Mouse (Mus musculus): ENCODE results near the gene Zbed5. TPM values are rescaled to one million over a fixed set of nuclear protein-coding genes. Genes with fewer than 3 reads are reported as not detected.

The Zbed5 gene
- polyA plus RNA-seq, 1 experiment = 0.19 TPM

- TF ChIP-seq CTCF (IDR thresholded peaks at IDR 0.05; ENCODE audit: extremely low read depth, insufficient read length, insufficient replicate concordance, low read depth, low read length) (no peak), POLR2A (IDR thresholded peaks at IDR 0.05; ENCODE audit: low read depth, low read length) (no peak)
- Histone ChIP-seq H3K4me1 (ENCODE audit: control insufficient read depth, insufficient read depth, insufficient read length, low read length) (0 out of 2 replicates have a peak, but pooled peaks cover 4% of the 10 kb centered on the region), H3K27me3 (ENCODE audit: control insufficient read depth, insufficient read depth, low read length) (no peaks in the 10 kb centered on the region), H3K36me3 (ENCODE audit: control insufficient read depth, insufficient read depth, low read length) (no peaks in the 10 kb centered on the region), H3K27ac (ENCODE audit: insufficient read depth, low read depth, low read length) (no peak overlapping the region), H3K4me3 (ENCODE audit: low read depth, low read length) (no peak overlapping the region; the same call in 1 of the 2 replicates)
- WGBS = 57% methylated on average over 12 of the region's 12 CpGs
These were observed 29.7 kb upstream of the Zbed5 start for GRCm38 (mm10) chr5:129865841-129866240.

DNA sequence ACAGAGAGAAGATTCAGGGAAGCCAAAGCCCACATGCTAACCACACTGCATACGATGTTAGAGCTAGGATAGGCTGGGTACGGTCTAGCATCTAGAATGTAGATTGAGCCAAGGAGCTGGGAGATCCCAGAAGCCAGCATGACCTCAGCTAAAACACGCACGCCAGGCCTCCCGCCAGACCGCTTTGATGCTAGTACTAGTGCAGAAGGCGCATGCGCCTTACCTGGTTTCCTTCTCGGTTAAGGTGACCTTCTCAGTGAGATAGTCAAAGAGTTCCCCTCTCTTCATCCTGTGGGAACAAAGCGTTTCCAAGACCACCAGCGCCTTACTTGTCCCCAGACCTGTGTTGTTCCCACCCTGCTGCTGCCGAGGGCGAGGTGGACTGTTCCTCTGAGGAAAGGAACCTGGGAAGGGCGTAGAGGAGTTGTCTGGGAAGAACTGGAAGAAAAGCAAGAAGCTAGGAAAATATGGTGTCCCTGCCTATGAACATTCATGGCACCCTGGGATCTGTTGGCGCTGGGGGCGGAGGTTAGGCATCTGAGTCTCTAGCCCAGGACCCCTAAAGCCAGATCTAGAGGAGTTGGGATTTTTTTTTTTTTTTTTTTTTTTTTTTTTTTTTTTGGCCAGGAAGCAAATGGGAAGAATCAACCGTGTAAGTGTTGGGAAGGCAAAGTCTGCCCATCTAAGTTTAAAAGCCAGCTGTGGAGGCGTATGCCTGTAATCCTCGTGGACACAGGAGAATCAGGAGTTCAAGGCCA lies 26.1 kb upstream of the Zbed5 start:
- TF ChIP-seq CTCF (IDR thresholded peaks at IDR 0.05; ENCODE audit: extremely low read depth, insufficient read length, insufficient replicate concordance, low read depth, low read length) = no peak
- no peak for TF ChIP-seq POLR2A (IDR thresholded peaks at IDR 0.05; ENCODE audit: low read depth, low read length)
- H3K27ac ChIP-seq (ENCODE audit: insufficient read depth, low read depth, low read length) = no peak overlapping the region
- H3K4me3 ChIP-seq (ENCODE audit: low read depth, low read length) = no peak overlapping the region
- H3K4me1 ChIP-seq (ENCODE audit: control insufficient read depth, insufficient read depth, insufficient read length, low read length) = no peaks in the 10 kb centered on the region
- WGBS = 86% methylated on average over 19 of the region's 19 CpGs
- H3K36me3 ChIP-seq (ENCODE audit: control insufficient read depth, insufficient read depth, low read length) = no peaks in the 10 kb centered on the region
- no peaks in the 10 kb centered on the region for H3K27me3 ChIP-seq (ENCODE audit: control insufficient read depth, insufficient read depth, low read length)

GRCm38 (mm10) chr5:129871238-129871637 lies 24.3 kb upstream of the Zbed5 start:
- no peaks in the 10 kb centered on the region for H3K36me3 ChIP-seq (ENCODE audit: control insufficient read depth, insufficient read depth, low read length)
- H3K4me3 ChIP-seq (ENCODE audit: low read depth, low read length) = no peak overlapping the region
- H3K27ac ChIP-seq (ENCODE audit: insufficient read depth, low read depth, low read length) = no peak overlapping the region
- no peaks in the 10 kb centered on the region for H3K4me1 ChIP-seq (ENCODE audit: control insufficient read depth, insufficient read depth, insufficient read length, low read length)
- H3K27me3 ChIP-seq (ENCODE audit: control insufficient read depth, insufficient read depth, low read length) = no peaks in the 10 kb centered on the region
- TF ChIP-seq POLR2A (IDR thresholded peaks at IDR 0.05; ENCODE audit: low read depth, low read length) (no peak), CTCF (IDR thresholded peaks at IDR 0.05; ENCODE audit: extremely low read depth, insufficient read length, insufficient replicate concordance, low read depth, low read length) (no peak)
- WGBS = 85% methylated on average over 2 of the region's 2 CpGs

GRCm38 (mm10) chr5:129873942-129874341 lies 21.6 kb upstream of the Zbed5 start:
- no peak overlapping the region for H3K4me3 ChIP-seq (ENCODE audit: low read depth, low read length)
- H3K36me3 ChIP-seq (ENCODE audit: control insufficient read depth, insufficient read depth, low read length) = no peaks in the 10 kb centered on the region
- 76% methylated on average over 12 of the region's 12 CpGs for WGBS
- H3K27ac ChIP-seq (ENCODE audit: insufficient read depth, low read depth, low read length) = no peak overlapping the region
- no peak for TF ChIP-seq POLR2A (IDR thresholded peaks at IDR 0.05; ENCODE audit: low read depth, low read length)
- no peak for TF ChIP-seq CTCF (IDR thresholded peaks at IDR 0.05; ENCODE audit: extremely low read depth, insufficient read length, insufficient replicate concordance, low read depth, low read length)
- no peaks in the 10 kb centered on the region for H3K27me3 ChIP-seq (ENCODE audit: control insufficient read depth, insufficient read depth, low read length)
- no peaks in the 10 kb centered on the region for H3K4me1 ChIP-seq (ENCODE audit: control insufficient read depth, insufficient read depth, insufficient read length, low read length)

GRCm38 (mm10) chr5:129875098-129875497 lies 20.4 kb upstream of the Zbed5 start:
- Histone ChIP-seq H3K4me1 (ENCODE audit: control insufficient read depth, insufficient read depth, insufficient read length, low read length) (no peaks in the 10 kb centered on the region), H3K27me3 (ENCODE audit: control insufficient read depth, insufficient read depth, low read length) (no peaks in the 10 kb centered on the region), H3K27ac (ENCODE audit: insufficient read depth, low read depth, low read length) (no peak overlapping the region), H3K4me3 (ENCODE audit: low read depth, low read length) (no peak overlapping the region), H3K36me3 (ENCODE audit: control insufficient read depth, insufficient read depth, low read length) (no peaks in the 10 kb centered on the region)
- TF ChIP-seq CTCF (IDR thresholded peaks at IDR 0.05; ENCODE audit: extremely low read depth, insufficient read length, insufficient replicate concordance, low read depth, low read length) (no peak), POLR2A (IDR thresholded peaks at IDR 0.05; ENCODE audit: low read depth, low read length) (no peak)
- 73% methylated on average over 11 of the region's 11 CpGs for WGBS

DNA sequence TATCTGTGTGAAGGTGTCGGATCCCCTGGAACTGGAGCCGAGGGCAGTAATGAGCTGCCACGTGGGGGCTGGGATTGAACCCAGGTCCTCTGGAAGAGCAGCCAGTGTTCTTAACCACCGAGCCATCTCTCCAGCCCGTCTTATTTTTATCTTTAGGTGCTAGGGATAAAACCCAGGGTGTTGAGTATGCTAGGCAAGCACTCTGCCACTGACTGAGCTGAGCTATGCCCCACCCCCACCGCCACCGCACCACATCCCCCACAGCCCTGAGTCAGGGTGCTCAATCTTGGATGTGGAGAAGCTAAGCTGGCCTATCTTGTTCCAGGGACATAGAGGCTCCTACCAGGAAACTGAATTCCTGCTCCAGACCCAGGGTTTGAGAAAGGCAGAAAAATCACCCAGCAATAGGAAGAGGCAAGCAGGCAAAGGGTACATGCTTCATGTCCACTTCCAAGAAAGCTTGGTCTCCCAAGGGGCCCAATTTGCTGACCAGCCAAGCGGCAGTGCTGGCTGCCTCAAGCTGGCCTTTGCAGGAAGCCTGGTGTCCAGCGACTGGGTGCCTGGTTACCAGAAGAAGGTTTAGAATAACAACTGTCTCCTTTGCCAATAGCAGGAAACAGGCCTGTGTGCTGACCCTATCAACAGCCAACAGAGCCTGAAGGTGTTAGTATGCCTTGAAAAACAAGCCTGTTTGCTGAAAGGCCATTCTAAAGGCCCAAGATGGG lies 17.6 kb upstream of the Zbed5 start:
- Histone ChIP-seq H3K27me3 (ENCODE audit: control insufficient read depth, insufficient read depth, low read length) (no peaks in the 10 kb centered on the region), H3K36me3 (ENCODE audit: control insufficient read depth, insufficient read depth, low read length) (peaks cover 20% of the 10 kb centered on the region), H3K27ac (ENCODE audit: insufficient read depth, low read depth, low read length) (no peak overlapping the region), H3K4me1 (ENCODE audit: control insufficient read depth, insufficient read depth, insufficient read length, low read length) (no peaks in the 10 kb centered on the region), H3K4me3 (ENCODE audit: low read depth, low read length) (no peak overlapping the region)
- TF ChIP-seq POLR2A (IDR thresholded peaks at IDR 0.05; ENCODE audit: low read depth, low read length) (no peak), CTCF (IDR thresholded peaks at IDR 0.05; ENCODE audit: extremely low read depth, insufficient read length, insufficient replicate concordance, low read depth, low read length) (no peak)
- 78% methylated on average over 9 of the region's 9 CpGs for WGBS

GRCm38 (mm10) chr5:129878946-129879345 lies 16.6 kb upstream of the Zbed5 start:
- H3K4me1 ChIP-seq (ENCODE audit: control insufficient read depth, insufficient read depth, insufficient read length, low read length) = no peaks in the 10 kb centered on the region
- no peak for TF ChIP-seq POLR2A (IDR thresholded peaks at IDR 0.05; ENCODE audit: low read depth, low read length)
- TF ChIP-seq CTCF (IDR thresholded peaks at IDR 0.05; ENCODE audit: extremely low read depth, insufficient read length, insufficient replicate concordance, low read depth, low read length) = peak; percentile 56; the same call in 1 of the 2 replicates
- 27% methylated on average over 2 of the region's 2 CpGs for WGBS
- H3K36me3 ChIP-seq (ENCODE audit: control insufficient read depth, insufficient read depth, low read length) = peaks cover 26% of the 10 kb centered on the region
- H3K27ac ChIP-seq (ENCODE audit: insufficient read depth, low read depth, low read length) = no peak overlapping the region
- no peak overlapping the region for H3K4me3 ChIP-seq (ENCODE audit: low read depth, low read length)
- no peaks in the 10 kb centered on the region for H3K27me3 ChIP-seq (ENCODE audit: control insufficient read depth, insufficient read depth, low read length)
